Mouse (Mus musculus): Measurements from ENCODE around the gene Carhsp1.

DNA sequence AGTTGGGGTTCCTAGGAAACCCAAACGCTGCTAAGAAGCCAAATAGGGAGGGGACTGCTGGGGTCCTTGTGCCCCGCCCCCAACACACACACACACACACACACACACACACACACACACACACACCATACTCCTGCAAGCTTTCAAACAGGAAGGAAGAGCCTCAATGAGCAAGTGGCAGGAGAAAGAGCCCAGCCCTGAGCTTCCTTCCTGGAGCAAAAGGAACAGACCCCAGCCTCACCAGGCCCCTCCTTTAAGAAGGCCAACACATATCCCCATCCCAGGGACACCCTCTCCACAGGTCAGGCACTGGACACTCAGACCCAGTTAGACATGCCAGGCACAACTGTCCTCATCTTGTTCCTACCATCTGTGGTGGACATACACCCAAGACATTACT lies 8.9 kb downstream of the Carhsp1 start:
- TF ChIP-seq POLR2A (IDR thresholded peaks at IDR 0.05; ENCODE audit: borderline replicate concordance, control insufficient read depth, low read depth, low read length) = no peak
- TF ChIP-seq CTCF (IDR thresholded peaks at IDR 0.05; ENCODE audit: control insufficient read depth, insufficient read depth, low read length) = no peak

Measured in bone marrow, adult 2 months (tissue).